Mouse (Mus musculus) C2C12 (cell line): ENCODE measurements around the gene Epha4.

Experiments used
- CTCF ChIP-seq: IDR thresholded peaks from one replicate; pipeline ENCODE4 v1.5.1; 2011; ENCODE audit not compliant: control insufficient read depth, insufficient read depth, insufficient read length
- MAX ChIP-seq: IDR thresholded peaks from one replicate; pipeline ENCODE4 v1.6.1; 2011; ENCODE audit warnings: mild to moderate bottlenecking, control low read depth

DNA sequence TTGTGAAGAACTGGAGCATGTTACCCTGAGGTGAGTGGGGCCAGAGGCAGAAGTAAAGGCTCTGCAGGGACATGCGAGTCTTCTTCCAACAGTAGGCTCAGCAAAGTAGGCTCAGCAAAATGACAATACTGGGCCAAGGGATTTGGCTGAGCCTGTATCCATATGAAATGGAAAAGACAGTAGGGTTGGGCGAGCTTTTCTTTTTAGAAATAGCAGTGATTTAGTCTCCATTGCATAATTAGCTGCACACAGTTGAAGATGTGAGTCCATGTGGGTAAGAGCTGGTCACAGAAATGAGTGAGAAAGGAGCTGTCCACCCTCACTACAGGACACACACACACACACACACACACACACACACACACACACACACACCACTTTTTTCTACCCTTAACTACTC, 104.2 kb downstream of the Epha4 start:
- no peak for TF ChIP-seq MAX
- no peak for TF ChIP-seq CTCF
